Mouse (Mus musculus) intestine, embryonic 16.5 days (tissue): Measurements from ENCODE around the gene Ism2. TPM values are rescaled to one million over a fixed set of nuclear protein-coding genes. Genes with fewer than 3 reads are reported as not detected.

Experiments
- ATAC-seq: fragments of 200-750 bp; cut with Nextera tagmentation; 2 replicates; pipeline ENCODE4 v1.8.0; 2017; ENCODE audit warnings: moderate TSS enrichment, moderate library complexity
- H3K27ac ChIP-seq: fragments of 300-500 bp; sonication (generic); 2 replicates; pipeline ENCODE4 v1.5.1; 2014; ENCODE audit warnings: mild to moderate bottlenecking, low read length
- H3K27me3 ChIP-seq: fragments of 300-500 bp; sonication (generic); replicated peaks from 2 replicates; pipeline ENCODE4 v1.6.1; 2014; ENCODE audit warnings: low read length, control low read depth, mixed read lengths; ENCODE audit not compliant: control insufficient read depth, insufficient read depth
- H3K36me3 ChIP-seq: fragments of 300-500 bp; sonication (generic); 2 replicates; pipeline ENCODE4 v1.6.1; 2014; ENCODE audit warnings: low read length, control low read depth; ENCODE audit not compliant: control insufficient read depth, insufficient read depth
- H3K4me1 ChIP-seq: fragments of 300-500 bp; sonication (generic); 2 replicates; pipeline ENCODE4 v1.6.1; 2014; ENCODE audit warnings: low read length, control low read depth, mixed read lengths; ENCODE audit not compliant: control insufficient read depth, insufficient read depth
- H3K4me2 ChIP-seq: fragments of 300-500 bp; sonication (generic); 2 replicates; pipeline ENCODE4 v1.6.1; 2014; ENCODE audit warnings: low read depth, low read length, control low read depth
- H3K4me3 ChIP-seq: fragments of 300-500 bp; sonication (generic); 2 replicates; pipeline ENCODE4 v1.5.1; 2014; ENCODE audit warnings: mild to moderate bottlenecking, low read length
- H3K9ac ChIP-seq: fragments of 300-500 bp; sonication (generic); 2 replicates; pipeline ENCODE4 v1.6.1; 2014; ENCODE audit warnings: low read depth, low read length
- H3K9me3 ChIP-seq: fragments of 300-500 bp; sonication (generic); 2 replicates; pipeline ENCODE4 v1.6.1; 2016; ENCODE audit warnings: low read length, control low read depth; ENCODE audit not compliant: control insufficient read depth
- WGBS: fragments of 180-500 bp; shearing (Covaris S2); extraction: QIAGEN DNeasy Blood & Tissue Kit; methylation state at CpG from one replicate; pipeline ENCODE4 v1.1.7; 2014; 5-methylcytosine and 5-hydroxymethylcytosine counted together
- polyA plus RNA-seq: library from polyadenylated mRNA; unstranded; fragments of >200 nt; fragmentation: Nextera tagmentation; extraction: Ambion mirVana; gene quantifications from 2 replicates; pipeline ENCODE4 v1.2.1, GENCODE M21; 2015

Gene Ism2
- polyA plus RNA-seq, result 0.27 and 0.49 TPM in 2 replicates

DNA sequence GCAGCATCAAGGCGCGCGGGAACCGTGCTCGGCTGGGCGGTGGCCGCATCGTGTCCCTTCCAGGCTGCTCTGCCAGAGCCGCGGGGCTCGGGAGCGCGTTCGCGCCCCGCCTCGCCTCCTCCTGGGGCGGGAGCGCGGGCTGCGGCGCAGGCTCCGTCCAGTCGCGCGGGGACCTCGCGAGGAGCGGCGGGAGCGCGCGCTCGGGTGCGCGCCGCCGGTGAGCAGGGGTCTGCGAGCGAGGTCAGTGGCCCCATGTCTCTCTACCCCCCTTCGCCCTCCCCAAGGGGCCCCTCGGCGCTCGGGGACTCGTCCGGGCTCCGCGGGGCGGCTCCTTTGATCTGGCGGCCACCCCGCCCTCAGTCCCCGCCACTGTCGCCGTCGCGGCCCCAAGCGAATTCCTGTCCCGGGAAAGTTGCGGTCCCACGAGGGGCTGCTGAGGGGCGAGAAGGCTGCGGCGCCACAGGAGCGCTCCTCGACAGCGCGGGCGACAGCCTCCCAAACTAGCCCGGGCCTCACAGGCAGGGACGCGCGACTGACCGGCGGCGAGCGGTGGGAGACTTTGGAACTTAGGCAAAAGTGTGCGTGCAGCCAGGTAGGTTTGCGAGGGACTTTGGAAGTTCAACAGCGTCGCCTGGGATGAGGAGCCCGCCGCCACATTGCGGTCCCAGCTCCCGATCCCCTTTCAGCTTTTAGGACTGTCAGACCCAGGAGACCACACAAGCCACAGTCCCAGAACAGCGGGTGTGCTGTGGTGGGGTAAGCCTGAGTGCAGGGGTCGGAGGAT lies at the start of gene Ism2:
Gene Ism2 (minus strand): TSS at position 49 of the 784 bp plus-strand sequence.
- Histone ChIP-seq H3K27ac (no peak within 1 kb of the TSS), H3K27me3 (peaks cover 12% of the 10 kb centered on the region), H3K9ac (peak within 1 kb of the TSS; percentile 76), H3K4me1 (peaks cover 14% of the 10 kb centered on the region), H3K4me3 (peak within 1 kb of the TSS; percentile 79), H3K4me2 (peak within 1 kb of the TSS; percentile 99), H3K36me3 (no peaks in the 10 kb centered on the region), H3K9me3 (no peaks in the 10 kb centered on the region)
- peak; percentile 84 for ATAC-seq
- WGBS, result under 1% methylated on average over 86 of the region's 86 CpGs

DNA sequence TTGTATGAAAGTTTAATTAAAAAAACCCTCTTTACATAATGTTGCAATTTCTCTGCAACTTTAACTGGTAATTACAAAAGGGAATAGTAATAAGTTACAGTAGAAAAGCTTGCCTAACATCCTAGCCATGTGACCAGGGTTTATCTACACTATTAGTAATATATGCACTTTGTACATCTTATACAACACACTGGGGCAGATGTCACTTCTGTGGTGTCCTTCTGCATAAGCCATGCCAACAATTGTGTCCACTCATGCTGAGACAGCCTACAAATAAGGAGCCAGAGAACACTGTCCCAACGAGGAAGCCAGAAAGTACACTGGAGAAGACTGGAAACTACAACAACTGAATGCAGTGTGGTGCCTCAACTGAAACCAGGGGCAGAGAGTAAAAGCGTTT lies 48.5 kb upstream of the Ism2 start:
- no peak overlapping the region for H3K9ac ChIP-seq
- no peak overlapping the region for H3K4me3 ChIP-seq
- H3K36me3 ChIP-seq, result peaks cover 3% of the 10 kb centered on the region; the same call in 1 of the 2 replicates
- no peaks in the 10 kb centered on the region for H3K4me1 ChIP-seq
- H3K4me2 ChIP-seq, result no peak overlapping the region
- H3K9me3 ChIP-seq, result no peaks in the 10 kb centered on the region
- 86% methylated on average over 2 of the region's 2 CpGs for WGBS
- no peak overlapping the region for H3K27ac ChIP-seq
- no peaks in the 10 kb centered on the region for H3K27me3 ChIP-seq
- ATAC-seq, result peak; percentile 86

DNA sequence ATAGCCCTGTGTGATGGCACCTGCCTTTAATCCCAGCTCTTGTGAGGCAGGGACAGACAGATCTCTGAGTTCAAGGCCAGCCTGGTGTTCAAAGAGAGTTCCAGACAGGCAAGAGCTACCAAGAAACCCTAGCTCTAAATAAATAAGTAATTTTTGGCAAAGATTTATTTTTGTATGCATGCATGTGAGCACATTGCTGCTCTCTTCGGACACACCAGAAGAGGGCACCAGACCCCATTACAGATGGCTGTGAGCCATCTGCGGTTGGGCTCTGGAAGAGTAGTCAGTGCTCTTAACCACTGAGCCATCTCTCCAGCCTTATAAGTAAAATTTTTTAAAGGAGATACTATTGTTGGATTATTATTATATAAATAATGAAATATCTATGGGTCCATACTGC lies 48.0 kb upstream of the Ism2 start:
- Histone ChIP-seq H3K27ac (no peak overlapping the region), H3K27me3 (no peaks in the 10 kb centered on the region), H3K4me1 (no peaks in the 10 kb centered on the region), H3K4me2 (no peak overlapping the region), H3K9ac (no peak overlapping the region), H3K9me3 (no peaks in the 10 kb centered on the region), H3K36me3 (peaks cover 3% of the 10 kb centered on the region; the same call in 1 of the 2 replicates), H3K4me3 (no peak overlapping the region)
- WGBS, result 94% methylated on average over 2 of the region's 2 CpGs
- peak; percentile 36; the same call in 1 of the 2 replicates for ATAC-seq

DNA sequence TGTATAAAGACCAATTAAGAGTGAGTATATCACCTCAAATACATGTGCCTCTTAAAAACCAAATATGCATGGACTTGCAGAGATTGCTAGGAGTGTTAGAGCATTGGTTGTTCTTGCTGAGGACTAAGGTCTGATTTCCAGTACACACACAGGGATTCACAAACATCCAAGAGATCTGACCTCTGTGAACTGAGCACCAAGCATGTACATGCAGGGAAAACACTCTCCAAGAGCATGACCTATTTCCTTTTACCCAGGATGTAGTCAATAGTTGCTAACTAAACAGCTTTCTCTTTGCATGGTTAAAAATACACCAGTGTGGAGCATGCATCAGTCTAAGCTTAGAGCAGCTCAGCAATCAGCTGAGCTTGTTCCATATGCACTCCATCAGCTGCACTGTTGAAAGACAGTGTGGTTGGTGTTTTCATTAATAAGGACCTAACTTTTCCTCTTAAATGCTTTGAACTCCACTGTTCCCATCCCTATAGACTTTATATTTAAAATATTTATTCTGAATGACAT lies 43.6 kb upstream of the Ism2 start:
- Histone ChIP-seq H3K4me2 (no peak overlapping the region), H3K4me1 (no peaks in the 10 kb centered on the region), H3K27me3 (no peaks in the 10 kb centered on the region), H3K36me3 (peaks cover 3% of the 10 kb centered on the region; the same call in 1 of the 2 replicates), H3K9ac (no peak overlapping the region), H3K27ac (no peak overlapping the region), H3K9me3 (no peaks in the 10 kb centered on the region), H3K4me3 (no peak overlapping the region)
- no peak for ATAC-seq

DNA sequence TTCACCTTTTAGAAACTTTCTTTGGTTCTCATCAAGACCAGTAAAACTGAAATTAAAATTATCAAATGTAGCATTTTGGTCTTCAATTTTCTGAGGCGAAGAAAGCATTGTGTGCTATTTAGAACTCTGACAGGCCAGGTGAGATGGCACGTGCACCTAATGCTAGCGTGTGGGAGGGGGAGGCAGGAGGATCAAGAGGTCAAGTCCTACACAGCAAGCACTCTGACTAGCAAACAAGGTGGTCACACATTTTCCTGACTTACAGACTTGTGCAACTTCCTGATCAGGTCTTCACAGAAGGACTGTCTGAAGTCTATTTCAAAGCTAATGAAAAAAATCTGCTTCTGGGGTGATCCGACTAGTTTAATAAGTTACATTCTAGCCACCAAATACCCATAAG lies 38.6 kb upstream of the Ism2 start:
- H3K9ac ChIP-seq, result no peak overlapping the region
- 85% methylated on average over 4 of the region's 4 CpGs for WGBS
- H3K4me3 ChIP-seq, result no peak overlapping the region
- no peak overlapping the region for H3K4me2 ChIP-seq
- H3K27me3 ChIP-seq, result no peaks in the 10 kb centered on the region
- ATAC-seq, result no peak
- peaks cover 5% of the 10 kb centered on the region; the same call in 1 of the 2 replicates for H3K36me3 ChIP-seq
- no peak overlapping the region for H3K27ac ChIP-seq
- no peaks in the 10 kb centered on the region for H3K4me1 ChIP-seq
- no peaks in the 10 kb centered on the region for H3K9me3 ChIP-seq

DNA sequence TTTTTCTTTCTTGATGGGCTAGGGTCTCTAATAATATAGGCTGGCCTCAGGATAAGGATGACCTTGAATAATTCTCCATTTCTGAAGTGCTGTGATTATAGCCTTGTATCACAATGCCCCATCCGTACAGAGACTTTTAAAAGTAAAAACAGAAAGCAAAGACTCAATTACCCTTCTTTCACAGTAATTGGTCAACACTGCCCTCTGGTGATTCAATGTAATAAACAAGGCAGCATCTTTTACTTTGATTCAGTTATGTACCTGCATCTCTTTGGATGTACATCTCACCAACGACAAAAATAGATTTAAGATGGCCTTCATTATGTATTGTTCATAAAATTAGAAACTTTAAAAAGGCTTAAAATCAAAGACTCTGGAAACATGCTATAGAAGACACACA lies 35.4 kb upstream of the Ism2 start:
- Histone ChIP-seq H3K36me3 (peaks cover 5% of the 10 kb centered on the region; the same call in 1 of the 2 replicates), H3K27ac (no peak overlapping the region), H3K9ac (no peak overlapping the region), H3K4me2 (no peak overlapping the region), H3K4me1 (no peaks in the 10 kb centered on the region), H3K9me3 (no peaks in the 10 kb centered on the region), H3K27me3 (no peaks in the 10 kb centered on the region), H3K4me3 (no peak overlapping the region)
- ATAC-seq, result no peak
- WGBS, result 39% methylated on average over 2 of the region's 2 CpGs

DNA sequence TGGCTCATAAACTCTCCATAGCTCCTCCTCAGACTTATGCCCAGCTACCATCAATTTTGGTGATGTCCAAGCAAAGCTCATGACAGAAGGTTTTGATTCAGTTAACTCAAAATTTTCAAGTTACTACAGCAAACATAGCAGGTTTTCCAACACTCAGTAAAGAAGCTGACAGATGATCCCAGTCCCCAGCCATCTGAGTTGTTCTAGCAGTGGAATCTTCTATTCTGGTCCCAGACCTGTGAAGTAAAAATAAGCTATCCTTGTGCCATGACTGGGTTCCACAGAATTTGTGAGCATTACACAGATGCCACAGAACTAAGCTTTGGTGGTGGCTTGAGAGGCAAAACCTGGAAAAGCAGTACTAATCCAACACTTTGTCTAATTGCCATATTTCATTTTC lies 34.3 kb upstream of the Ism2 start:
- Histone ChIP-seq H3K36me3 (peaks cover 5% of the 10 kb centered on the region; the same call in 1 of the 2 replicates), H3K4me1 (no peaks in the 10 kb centered on the region), H3K9me3 (no peaks in the 10 kb centered on the region), H3K4me2 (no peak overlapping the region), H3K27me3 (no peaks in the 10 kb centered on the region), H3K27ac (no peak overlapping the region), H3K9ac (no peak overlapping the region), H3K4me3 (no peak overlapping the region)
- ATAC-seq, result no peak

DNA sequence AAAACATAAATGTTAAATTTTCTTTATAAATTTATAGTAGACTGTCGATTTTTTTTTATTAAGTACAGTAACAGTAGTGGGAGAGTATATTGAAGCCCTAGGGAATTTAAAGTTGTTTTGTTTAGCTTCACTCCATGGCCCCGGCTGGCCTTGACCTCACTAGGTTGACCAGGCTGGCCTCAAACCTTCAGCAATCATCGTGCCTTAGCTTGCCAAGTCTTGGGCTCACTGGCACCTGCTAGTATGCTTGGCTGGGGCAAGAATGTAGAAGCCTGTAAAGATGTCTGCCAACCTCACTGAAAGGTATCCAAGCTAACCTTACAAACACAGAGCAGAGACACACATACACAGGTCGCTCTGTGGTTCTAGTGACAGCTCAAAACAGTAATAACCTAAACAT lies 33.0 kb upstream of the Ism2 start:
- Histone ChIP-seq H3K27me3 (no peaks in the 10 kb centered on the region), H3K36me3 (peaks cover 5% of the 10 kb centered on the region; the same call in 1 of the 2 replicates), H3K4me2 (no peak overlapping the region), H3K4me1 (no peaks in the 10 kb centered on the region), H3K9me3 (no peaks in the 10 kb centered on the region), H3K4me3 (no peak overlapping the region), H3K27ac (no peak overlapping the region), H3K9ac (no peak overlapping the region)
- WGBS, result 87% methylated on average over 4 of the region's 4 CpGs
- no peak for ATAC-seq

DNA sequence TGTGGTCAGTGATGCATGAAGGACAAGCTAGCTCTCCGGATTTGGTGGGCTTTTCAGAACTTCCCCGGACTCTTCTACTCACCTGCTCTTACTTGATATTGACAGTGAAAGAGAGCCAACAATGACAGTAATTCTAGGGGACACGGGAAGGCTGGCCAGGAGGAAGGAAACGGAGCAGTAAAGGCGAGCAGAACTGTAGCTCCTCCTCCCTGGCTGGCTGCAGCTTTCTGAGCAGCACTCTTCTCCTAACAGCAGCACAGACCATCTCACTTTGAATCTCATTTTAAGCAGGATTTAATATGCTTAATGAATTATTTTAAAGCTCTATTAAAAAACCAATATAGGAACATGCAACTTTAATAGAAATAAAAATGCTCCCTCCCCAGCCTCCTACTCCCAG lies 32.4 kb upstream of the Ism2 start:
- Histone ChIP-seq H3K4me2 (no peak overlapping the region), H3K27ac (no peak overlapping the region), H3K27me3 (no peaks in the 10 kb centered on the region), H3K4me1 (no peaks in the 10 kb centered on the region), H3K36me3 (peaks cover 5% of the 10 kb centered on the region; the same call in 1 of the 2 replicates), H3K9me3 (no peaks in the 10 kb centered on the region), H3K4me3 (no peak overlapping the region), H3K9ac (no peak overlapping the region)
- 55% methylated on average over 5 of the region's 5 CpGs for WGBS
- ATAC-seq, result no peak
